Mouse (Mus musculus): ENCODE data around the gene Atp5j.

The Atp5j gene

GRCm38 (mm10) chr16:84810254-84810653 lies 25.2 kb downstream of the Atp5j start:
- in situ Hi-C loops (cut with MboI; ENCODE audit: low sequenced_read_pairs): no loop called here

GRCm38 (mm10) chr16:84807874-84808273 lies 27.6 kb downstream of the Atp5j start:
- in situ Hi-C loops (cut with MboI; ENCODE audit: low sequenced_read_pairs): no loop called here

DNA sequence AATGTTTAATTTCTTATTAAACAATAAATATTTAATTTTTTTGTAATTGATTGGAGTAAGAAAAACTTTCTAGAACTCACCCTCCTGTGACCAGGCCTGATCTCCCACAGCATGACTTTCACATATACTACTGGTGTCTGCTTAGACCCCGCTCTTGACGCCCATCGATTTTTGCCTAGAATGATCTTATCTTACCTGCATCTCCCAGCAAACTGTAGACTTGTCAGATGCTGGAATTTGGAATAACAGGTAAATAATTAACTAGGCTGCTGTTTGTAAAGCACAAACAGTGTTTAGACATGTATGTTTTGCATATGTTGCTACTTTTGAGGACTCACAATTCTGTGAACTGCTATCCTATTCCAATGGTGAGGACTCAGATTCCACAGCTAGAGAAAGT lies 29.2 kb downstream of the Atp5j start:
- in situ Hi-C loops (cut with MboI; ENCODE audit: low sequenced_read_pairs): no loop called here

- in situ Hi-C loops (cut with MboI; ENCODE audit: low sequenced_read_pairs): no loop called here
Measured at GRCm38 (mm10) chr16:84804866-84805265, 30.6 kb downstream of the Atp5j start.

DNA sequence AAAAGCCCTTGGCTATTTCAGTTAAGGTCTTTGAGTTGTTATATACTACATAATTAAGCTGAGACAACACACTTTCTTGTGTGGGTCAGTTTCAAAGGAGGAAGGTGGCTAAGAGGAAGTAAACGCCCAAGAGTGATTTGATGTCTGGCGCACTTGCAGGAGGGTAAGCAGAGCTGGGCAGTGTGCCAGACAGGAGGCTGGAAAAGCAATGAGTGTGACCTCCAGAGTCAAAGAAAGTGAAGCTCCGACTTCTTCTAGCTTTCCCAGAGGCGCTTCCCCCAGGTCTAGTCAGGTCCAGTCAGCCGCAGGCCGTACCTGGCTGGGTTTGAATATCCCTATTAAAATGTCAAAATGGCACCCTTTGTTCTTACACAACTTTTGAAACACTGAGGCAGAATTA lies 33.2 kb downstream of the Atp5j start:
- in situ Hi-C loops (cut with MboI; ENCODE audit: low sequenced_read_pairs): no loop called here

DNA sequence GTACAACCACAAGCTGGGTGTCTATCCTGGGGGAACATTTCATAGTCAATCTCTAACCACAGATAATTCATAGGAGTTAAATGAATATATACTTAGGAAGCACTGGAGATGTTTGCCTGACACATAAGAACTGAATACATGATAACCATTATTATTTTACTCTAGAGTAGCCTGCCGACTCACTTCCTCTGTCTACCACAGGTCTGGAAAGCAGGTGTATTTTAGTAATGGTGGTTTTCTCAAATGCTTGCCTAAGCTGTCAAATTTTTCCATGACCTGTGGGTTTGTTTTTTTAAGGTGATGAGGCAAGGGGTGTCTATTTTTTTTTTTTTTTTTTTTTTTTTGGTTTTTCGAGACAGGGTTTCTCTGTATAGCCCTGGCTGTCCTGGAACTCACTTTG lies 35.4 kb downstream of the Atp5j start:
- in situ Hi-C loops (cut with MboI; ENCODE audit: low sequenced_read_pairs): no loop called here

- in situ Hi-C loops (cut with MboI; ENCODE audit: low sequenced_read_pairs): no loop called here
Measured at GRCm38 (mm10) chr16:84796678-84797077, 38.7 kb downstream of the Atp5j start.

DNA sequence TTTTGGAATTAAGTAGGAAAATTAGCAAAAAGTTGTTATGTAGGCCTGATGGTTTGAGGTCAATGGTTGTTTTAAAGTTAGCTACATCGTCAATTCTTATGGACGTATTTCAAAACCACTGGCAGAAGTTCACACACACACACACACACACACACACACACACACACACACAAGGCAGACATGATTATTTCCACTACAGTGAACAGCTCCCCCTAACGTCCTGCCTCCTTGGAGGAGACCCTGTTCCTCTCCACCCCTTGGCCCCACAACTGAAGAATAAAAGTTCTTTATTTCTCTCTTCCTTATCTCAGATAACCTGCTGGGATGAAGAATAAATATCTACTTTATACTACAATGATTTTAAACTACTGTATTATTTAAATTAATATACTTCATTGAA lies 40.1 kb downstream of the Atp5j start:
- in situ Hi-C loops (cut with MboI; ENCODE audit: low sequenced_read_pairs): no loop called here

DNA sequence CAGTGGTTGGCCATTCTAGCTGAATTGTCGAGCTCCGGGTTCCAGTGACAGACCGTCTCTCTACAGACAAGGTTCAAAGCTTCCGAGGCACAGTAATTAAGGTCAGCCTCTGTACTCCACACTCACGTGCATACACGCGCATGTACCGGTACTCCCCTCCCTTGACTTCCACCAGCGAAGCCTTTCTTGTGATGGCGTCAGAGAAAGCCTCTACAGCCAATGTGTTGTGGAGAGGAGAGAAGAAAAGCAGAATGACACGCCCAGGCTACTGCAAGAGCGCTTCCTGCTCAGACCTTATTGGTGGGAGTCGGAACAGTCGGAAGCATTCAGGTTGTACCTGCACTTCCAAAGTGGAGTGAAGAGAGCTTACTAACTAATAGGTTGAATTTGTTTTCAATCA lies 42.0 kb downstream of the Atp5j start:
- in situ Hi-C loops (cut with MboI; ENCODE audit: low sequenced_read_pairs): no loop called here

DNA sequence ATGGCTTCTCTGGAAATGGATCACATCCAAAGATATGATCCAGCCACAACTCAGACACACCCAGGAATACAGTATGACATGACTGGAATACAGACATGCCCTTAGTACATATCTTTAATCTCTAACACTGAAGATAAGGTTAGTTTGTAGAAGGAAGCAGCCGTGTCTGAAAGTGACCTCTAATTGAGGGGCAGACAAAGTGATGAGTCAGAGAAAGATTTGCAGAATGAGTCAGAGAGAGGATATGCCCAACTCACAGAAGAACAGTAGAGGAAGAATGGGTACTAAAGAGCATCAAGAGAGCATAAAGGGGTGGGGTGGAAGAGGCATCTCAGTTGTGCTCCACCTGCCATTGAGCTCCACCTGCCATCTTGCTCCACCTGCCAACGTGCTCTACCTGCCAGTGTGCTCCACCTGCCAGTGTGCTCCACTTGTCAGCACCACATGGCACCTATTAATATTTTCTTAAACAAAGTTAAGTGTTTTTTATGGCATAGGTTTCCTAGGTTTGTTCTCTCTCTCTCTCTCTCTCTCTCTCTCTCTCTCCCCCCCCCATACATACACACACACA lies 44.7 kb downstream of the Atp5j start:
- in situ Hi-C loops (cut with MboI; ENCODE audit: low sequenced_read_pairs): no loop called here

DNA sequence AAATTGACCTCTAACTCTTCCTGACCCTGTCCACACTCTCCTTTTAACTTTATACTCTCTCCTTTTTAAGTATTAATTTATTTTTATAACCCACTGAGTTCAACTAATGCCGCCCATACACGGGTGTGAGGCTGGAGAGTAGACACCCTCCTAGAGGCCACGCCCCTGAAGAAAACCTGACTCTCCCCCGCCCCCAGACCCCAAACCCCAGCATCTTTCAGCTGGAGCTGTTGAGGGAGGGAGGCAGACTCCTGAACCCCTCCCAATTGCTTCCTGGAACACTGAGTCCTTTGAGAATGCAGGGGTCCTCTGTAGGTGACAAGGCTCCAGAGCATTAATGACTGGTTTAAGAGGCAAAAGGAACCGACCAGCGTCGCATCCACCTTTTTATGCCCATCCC lies 50.5 kb downstream of the Atp5j start:
- in situ Hi-C loops (cut with MboI; ENCODE audit: low sequenced_read_pairs): no loop called here

DNA sequence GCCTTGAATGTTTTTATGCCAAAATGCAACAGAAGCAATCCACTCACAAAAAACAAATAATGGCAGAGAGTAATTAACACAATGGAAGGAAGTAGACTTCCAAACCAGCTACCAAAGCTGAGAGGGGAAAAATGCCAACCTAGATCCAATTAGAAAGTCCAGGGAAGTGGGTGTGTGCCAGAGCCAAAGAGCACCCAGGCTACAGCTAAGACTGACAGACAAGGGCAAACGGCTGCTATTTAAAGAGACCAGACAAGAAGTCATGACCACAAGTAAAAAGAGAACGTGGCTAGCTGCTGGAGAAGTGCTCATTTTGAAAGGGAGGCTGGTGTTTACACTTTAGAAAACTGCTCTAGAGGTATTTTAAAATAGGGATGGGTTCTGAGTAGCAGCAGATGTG lies 52.1 kb downstream of the Atp5j start:
- in situ Hi-C loops (cut with MboI; ENCODE audit: low sequenced_read_pairs): no loop called here

DNA sequence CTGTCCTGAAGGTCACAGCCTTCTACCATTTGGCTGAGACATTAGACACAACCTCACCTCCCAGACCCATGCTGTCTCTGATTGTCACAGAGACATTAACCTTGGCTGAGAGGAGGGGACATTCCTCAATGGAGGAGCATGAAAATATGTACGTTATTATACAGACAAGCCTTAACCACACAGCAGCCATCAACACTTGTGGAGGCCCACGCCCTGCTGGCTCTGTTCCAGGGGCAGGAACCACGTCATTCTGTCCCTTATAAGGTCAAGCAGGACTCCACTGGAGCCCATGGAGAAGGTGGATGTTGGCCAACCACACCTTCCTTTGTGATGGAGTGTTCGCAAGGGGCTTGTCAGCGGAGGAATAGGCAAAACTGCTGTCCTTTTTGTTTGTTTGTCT lies 55.7 kb downstream of the Atp5j start:
- in situ Hi-C loops (cut with MboI; ENCODE audit: low sequenced_read_pairs): no loop called here

GRCm38 (mm10) chr16:84778861-84779630 lies 56.4 kb downstream of the Atp5j start:
- in situ Hi-C loops (cut with MboI; ENCODE audit: low sequenced_read_pairs): no loop called here

GRCm38 (mm10) chr16:84778431-84778830 lies 57.0 kb downstream of the Atp5j start:
- in situ Hi-C loops (cut with MboI; ENCODE audit: low sequenced_read_pairs): no loop called here

All from CH12F3 (cell line).